Mouse (Mus musculus): ENCODE measurements at regions not wholly inside any gene's neighbourhood (a gene's known extent, or its start where the extent isn't known, plus 50 kb on each side); places are given as distances from the start of the nearest gene placed in this dataset.
A peak's percentile ranks its signal among the peaks of the same experiment; 100 is the strongest.

DNA sequence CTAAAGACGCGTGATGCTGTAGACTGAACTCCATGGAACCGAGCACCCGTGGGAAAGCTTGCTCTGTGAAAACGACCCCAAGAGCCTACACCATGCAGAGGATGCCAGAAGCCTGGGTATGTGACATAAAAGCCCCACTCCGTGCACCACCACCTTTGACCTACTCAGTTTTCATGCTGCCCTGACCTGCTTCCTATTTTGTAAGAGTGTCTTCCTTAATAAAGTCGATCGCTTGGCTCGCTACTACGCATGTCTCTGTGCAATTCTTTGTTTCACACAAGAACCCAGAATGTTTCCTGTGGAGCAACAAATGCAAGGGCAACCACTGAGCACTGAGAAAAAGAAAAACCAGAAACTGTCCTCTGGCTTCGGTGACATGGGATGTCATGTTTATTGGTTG, 60.5 kb downstream of the Sec61b start:
- intact Hi-C loops (cut with DNase I; ENCODE audit: low total_unique reads): no loop called here
- DNase-seq: no peak

DNA sequence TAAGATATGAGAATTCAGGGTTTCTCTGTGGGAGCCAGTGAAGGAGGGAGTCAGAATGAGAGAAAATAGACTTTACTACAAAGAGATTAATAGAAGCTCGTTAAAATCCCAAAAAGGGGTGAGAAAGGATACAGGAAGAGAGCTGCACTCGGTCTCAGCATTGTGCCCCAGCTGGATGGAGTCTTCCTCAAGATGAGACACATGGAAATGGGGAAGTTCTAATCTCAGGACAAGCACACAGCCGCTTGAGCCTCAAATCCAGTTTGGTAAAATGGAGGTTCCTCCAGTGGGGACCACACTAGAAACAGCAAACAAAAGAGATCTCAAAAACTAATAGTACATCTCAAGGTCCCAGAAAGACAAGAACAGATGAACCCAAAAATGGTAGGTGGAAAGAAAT, 93.2 kb downstream of the Sec61b start:
- DNase-seq: no peak
- intact Hi-C loops (cut with DNase I; ENCODE audit: low total_unique reads): no loop called here

DNA sequence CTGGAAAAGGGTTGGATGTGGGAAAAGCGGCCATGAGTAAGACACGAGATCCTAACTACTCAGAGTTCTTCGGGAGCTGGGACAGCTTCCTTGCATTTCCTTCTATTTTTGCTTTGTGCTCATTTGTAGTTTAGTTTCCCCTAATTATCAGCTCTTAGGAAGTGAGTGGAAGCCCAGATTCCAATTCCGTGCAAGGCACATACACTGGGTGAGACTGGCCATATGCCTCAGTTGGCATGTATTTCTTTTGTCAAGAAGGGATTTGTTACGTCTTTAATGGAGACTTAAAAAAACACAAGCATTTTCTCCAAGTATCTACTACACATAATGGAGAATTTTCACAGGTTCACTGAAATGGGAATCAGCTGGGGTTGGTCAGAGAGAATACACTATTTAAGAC, 96.4 kb downstream of the Sec61b start:
- intact Hi-C loops (cut with DNase I; ENCODE audit: low total_unique reads): no loop called here
- DNase-seq: no peak

DNA sequence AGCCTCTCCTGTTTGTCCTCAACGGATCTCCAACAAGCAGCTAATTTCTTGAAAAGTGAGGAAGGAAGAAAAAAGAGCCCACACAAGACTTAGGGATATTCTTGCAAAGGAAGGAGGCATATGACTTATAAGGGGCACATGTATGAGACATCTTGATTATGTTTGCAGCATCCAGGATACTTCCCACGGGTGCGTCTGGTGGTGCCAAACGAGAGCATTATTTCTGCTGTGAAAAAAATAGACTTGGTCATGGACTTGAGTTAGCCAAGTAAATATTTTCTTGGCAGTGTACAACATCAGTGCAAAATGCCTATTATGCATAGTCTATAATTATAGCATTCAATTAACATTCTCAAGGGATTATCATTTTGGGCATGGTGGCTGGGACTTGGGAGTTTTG, 101.6 kb downstream of the Sec61b start:
- intact Hi-C loops (cut with DNase I; ENCODE audit: low total_unique reads): no loop called here
- DNase-seq: no peak

DNA sequence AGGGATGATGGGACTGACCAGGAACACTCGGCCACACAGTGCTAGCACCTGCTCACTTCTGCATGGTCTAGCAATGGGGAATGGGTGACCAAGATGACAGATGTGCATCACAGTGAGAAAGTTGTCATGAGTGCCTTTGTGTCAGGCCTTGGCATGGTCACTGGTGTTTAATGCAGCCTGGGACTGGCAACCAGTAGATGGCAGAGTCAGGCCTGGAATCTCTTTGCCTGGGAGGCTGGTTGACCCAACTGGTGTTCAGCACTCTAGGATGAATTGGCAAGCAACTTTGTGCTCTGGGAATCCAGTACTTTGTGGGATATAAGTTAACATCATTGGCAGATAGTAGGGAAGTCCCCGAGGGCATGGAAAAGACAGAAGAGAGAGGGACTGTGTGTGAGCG, 103.0 kb downstream of the Sec61b start:
- DNase-seq: peak; percentile 16
- intact Hi-C loops (cut with DNase I; ENCODE audit: low total_unique reads): no loop called here

DNA sequence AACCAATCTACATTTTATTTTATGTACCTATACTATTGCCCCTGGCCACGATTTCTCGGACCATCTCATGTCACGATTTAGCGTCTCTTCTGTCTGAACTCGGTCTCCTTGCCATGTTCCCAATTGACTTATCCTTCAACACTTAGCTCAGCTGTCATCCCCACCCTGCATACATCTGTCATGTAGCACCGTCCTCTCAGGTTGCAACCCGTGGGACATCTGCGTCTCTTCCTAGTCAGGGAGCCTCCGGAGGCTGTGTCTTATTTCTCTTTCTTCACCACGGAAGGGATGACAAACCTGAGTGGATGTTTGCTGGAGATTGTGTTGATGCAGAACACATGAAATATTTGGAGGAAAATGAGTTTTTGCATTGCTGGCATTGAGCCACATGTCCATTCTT, 104.2 kb downstream of the Sec61b start:
- DNase-seq: no peak
- intact Hi-C loops (cut with DNase I; ENCODE audit: low total_unique reads): no loop called here

DNA sequence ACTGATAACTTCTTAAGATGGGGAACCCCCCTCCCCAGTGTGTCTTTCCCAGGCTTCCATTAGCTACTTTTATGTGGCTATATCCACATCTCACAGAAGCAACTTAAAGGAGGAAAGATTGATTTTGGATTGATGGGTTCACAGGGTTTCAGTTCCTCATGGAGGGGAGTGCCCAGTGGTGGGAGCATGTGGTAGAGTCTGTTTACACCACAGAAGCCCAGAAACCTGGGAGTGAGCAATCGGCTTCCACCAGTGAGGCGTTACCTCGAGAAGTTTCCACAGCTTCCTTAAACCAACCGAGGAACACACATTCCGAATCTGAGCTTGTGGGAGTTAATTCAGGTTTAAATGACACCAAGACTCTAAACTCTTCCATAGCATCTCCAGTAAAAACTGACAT, 106.1 kb downstream of the Sec61b start:
- no peak for DNase-seq
- intact Hi-C loops (cut with DNase I; ENCODE audit: low total_unique reads): loop anchor here (10.0 kb wide), 1 partner anchor 464 kb away; the partner anchor contains the start of gene Nr4a3

DNA sequence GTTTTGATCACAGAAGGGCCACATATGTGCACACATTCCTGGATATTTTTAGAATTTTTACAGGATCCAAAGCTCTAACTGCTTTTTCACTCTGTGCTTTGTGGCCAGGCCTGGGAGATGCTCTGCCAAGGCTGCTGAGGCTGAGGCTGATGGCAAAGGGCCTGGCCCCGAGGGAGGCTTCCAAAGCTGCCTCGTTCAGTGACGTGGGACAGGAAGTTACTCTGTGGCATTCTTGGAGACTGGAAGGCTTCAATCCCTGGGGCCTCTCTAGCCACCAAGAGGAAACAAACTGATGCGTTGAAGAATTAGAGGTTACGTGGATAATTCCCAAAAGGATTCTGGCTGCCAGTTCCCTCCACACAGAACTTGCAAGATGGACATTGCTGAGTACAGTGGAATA, 112.8 kb downstream of the Sec61b start:
- intact Hi-C loops (cut with DNase I; ENCODE audit: low total_unique reads): loop anchor here (10.0 kb wide), 1 partner anchor 458 kb away; the partner anchor contains the start of gene Nr4a3
- peak; percentile 76 for DNase-seq

DNA sequence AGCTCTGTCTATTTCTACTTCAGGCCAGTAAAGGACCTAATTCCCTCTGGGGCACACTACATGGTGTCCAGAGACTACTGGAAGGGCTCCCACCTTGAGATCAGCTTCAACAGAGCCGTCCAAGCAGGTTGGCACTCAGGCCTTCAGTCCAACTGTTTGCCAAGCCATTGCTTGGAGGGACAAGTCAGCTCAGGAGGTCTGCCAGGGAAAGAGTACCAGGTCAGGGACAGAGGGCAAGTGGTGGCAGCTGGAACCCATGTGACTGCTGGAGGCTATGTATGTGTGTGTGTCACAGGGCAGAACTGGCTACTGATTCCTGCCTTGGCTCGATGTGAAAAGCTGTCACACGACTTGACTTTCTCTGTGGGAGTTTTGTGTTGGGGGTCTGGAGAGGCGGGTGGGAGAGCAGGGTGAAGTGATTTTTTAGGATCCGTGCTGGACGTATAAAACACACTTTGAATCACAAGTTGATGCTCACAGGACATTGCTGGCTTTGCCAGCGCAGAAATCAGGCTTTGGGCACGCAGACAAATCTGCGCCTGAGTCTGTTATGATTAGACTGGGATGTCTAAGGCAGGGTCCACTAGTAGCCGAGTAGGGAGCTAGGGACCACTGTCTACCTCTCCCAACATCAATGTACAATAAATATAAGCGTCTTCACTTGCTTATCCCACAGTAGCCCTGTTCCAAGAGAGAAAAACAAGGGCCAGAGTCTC, 118.0 kb downstream of the Sec61b start:
- intact Hi-C loops (cut with DNase I; ENCODE audit: low total_unique reads): no loop called here
- peak; percentile 74 for DNase-seq

DNA sequence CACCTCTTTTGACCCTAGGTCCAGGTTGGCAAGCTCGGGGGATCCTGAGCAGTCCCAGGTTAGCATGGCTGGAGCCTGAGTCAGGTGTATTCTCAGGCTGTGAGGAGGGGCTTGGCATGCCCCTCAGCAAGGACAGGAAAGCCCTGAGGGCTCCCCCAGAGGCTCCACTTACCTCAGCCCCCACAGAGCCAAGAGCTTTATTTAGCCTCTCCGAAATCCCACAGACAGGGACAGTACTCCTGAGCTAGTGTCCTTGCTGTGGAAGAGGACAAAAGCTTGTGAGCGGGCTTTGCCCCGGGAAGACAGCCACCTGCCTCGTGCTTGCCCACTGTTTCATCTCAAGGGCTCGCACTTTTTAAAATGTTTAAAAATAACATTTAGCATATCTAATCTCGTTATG, 118.7 kb downstream of the Sec61b start:
- peak; percentile 13 for DNase-seq
- intact Hi-C loops (cut with DNase I; ENCODE audit: low total_unique reads): no loop called here

DNA sequence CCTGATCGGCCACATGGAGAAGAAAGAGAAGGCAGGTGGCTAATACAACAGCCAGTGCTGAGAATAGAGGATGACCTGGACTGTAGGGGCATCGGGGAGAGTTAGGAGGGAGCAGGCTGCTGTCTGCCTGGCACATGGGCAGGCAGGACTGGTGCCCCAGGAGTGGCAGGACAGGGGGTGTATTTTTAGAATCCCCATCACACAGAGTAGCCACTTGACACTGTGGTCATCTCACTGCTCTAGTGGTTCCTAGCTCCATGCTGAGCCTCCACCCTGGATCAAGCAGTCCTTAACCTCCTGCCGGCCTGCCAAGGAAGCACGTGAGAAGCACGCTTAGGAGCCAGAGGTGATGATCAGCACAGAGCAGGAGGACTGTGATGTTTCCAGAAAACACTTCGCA, 119.7 kb downstream of the Sec61b start:
- peak; percentile 41 for DNase-seq
- intact Hi-C loops (cut with DNase I; ENCODE audit: low total_unique reads): no loop called here

DNA sequence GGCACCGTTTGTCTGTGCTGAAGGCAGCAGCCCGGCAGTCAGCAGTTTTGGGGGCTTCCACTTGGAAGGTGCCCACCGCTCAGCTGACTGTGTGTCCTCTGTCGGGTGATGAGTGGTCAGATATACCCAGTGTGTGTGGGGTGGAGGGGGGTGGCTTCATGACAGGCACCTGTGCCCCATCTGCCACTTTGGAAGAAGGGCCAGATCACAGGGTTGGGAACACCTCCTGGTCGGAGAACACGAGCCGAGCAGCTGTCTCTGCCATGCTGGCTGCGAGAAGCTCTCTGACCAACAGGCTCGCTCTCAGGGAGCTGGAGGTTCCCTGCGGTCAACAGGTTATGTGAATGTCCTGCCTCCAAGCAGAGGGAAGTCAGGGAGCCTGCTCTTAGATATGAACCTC, 121.4 kb downstream of the Sec61b start:
- DNase-seq: peak; percentile 76
- intact Hi-C loops (cut with DNase I; ENCODE audit: low total_unique reads): no loop called here

DNA sequence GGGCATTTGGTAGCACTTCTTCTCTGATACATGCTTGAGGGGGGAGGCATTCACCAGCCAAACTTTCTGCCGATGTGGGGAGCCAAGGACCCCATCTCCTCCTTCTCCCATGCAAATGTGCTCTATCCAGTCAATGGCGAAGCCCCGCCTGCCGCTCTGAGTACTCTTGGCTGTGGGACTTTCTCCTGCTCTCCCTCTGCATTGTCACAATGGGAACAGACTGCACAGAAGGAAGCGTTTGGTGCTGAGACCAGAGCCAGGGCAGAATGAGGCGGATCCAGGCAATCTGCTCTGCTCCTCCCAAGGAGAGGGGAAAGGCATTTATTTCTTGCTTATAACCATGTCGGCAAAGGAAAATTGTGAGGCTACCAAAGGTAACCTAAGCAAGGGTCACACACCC, 123.1 kb downstream of the Sec61b start:
- intact Hi-C loops (cut with DNase I; ENCODE audit: low total_unique reads): no loop called here

DNA sequence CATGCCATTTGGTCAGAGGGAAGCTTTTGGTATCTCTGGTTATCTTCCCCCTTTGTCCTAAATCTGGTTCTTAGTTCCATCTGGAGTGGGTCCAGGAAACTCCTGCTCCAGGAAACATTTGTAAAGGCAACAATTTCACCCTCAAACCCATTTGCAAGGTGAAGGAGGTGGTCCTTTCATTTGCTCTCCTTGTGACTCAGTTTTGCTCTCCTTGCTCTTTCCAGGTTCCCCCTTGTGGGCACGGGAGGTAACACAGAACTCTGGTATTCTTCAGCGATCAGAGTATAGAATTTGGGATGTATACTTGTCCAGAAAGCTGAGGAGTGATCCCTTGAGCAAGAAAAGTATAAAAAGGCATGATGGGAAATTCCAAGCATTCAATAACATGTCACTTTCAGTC, 123.8 kb downstream of the Sec61b start:
- no peak for DNase-seq
- intact Hi-C loops (cut with DNase I; ENCODE audit: low total_unique reads): no loop called here

More for the DNA sequence above, 123.1 kb downstream of the Sec61b start:
- DNase-seq: no peak

DNA sequence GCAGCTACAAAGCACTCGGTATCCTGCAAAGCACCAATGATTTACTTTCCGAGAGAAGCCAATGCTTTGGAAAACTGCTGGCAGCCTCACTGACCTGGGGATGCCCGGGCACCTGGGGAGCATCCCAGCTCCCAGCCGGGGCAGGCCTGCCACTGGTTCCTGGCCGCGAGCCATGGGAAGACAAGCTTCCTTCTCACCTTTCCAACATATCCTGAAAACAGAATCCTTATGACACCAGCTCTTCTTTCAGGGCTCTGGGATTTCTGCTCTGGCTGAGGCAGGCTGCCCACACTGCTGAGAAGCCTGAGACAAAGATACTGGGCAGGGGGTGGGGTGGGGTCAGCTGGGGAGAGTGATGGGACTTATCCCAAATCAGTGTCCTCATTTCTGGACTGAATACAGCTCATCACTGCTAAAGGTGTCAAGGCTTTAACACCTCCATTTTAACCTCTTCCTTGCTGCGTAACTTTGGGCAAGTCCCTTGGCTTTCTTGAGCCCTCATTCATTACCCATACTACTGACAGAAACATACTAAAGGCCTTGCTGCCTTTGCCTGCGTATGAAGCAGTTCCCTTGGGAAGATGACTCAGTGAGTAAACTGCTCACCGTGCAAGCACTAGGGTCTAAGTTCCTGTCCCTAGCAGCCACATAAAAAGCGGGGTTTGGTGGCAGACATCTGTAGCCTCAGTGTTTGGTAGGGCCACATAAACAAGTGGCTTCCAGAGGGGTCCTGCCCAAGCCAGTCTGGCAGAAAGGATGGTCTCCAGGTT, 127.0 kb downstream of the Sec61b start:
- peak; percentile 42 for DNase-seq
- intact Hi-C loops (cut with DNase I; ENCODE audit: low total_unique reads): no loop called here

DNA sequence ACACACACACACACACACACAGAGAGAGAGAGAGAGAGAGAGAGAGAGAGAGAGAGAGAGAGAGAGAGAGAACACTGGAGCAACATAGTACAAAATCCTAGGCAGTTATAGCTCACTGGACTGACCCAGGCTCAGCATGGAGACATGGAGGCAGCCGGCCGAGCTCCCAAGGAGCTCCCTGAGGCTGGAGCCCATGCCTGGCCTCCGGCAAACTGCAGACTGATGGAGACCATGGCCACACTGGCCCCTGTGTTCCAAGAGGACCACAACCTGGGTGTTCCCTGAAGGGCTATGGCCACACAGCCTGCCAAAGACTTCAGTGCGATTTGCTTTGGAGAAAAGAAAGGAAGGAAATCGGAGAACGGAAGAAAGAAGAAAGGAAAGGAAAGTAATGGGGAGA, 128.9 kb downstream of the Sec61b start:
- intact Hi-C loops (cut with DNase I; ENCODE audit: low total_unique reads): no loop called here
- no peak for DNase-seq

DNA sequence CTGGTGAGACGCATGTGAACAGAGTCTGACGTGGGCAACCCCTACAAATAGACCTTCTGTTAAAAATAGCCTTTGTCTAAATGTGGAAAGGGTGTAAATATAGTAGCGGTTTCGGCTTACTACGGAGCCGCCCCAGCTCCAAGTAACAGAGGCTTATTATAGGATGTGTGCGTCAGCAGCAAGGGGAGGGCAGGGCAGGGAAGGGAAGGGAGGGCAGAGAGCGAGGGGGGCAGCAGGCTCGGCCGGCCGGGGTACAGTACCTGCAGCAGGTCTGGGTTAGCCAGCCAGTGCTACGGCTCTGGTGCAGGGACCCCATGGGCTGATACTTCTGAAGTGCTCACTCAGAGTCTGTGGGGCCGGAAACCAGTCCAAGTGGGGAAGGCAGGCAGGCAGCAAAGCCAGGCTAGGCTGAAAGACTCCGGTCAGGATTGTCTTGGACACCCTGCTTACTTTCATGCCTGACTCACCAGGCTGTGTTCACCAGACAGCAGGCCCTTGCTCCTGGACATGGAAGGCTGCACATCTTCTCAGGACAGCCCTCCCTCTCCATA, 129.5 kb downstream of the Sec61b start:
- DNase-seq: peak; percentile 55
- intact Hi-C loops (cut with DNase I; ENCODE audit: low total_unique reads): no loop called here

DNA sequence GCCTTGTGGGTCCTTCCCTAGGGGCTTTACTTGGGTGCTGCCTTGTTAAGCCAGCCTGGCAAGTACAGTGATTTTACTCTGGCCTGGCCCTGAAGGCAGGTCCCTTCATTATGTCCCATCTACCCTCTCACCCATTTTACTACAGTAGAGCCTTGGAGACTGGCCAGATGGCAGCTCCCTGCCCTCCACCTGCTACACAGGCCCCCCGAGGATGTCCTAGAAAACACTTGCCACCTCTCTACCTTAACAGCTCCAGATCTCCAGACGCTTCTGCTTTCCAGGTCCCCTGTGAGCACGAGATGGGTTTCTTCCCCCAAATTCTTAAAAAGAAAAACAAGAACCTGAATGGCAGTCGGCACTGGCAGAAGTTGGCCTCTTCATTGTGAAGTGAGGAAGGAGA, 131.2 kb downstream of the Sec61b start:
- DNase-seq: no peak
- intact Hi-C loops (cut with DNase I; ENCODE audit: low total_unique reads): loop anchor here (5.0 kb wide), 1 partner anchor 62 kb away; no protein-coding TSS in a partner anchor

DNA sequence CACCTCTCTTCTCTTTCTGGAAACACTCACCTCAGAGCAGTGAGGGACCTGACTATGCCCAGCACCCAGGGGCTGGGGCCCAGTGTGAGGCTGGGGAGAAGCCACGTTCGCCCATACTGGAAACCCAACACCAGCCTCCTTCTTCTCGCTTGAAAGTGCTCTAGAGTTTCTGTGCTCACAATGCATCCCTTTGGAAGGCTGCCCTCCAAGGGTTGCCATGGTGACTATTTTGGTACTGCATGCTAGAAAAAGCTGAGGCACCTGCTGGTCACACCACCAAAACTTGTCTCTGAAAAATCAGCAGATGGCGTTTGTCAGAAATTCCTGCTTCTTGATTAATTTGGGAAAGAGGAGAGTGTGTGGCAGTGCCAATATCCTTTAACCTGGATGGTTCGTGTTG, 134.2 kb downstream of the Sec61b start:
- intact Hi-C loops (cut with DNase I; ENCODE audit: low total_unique reads): loop anchor here (5.0 kb wide), 1 partner anchor 59 kb away; no protein-coding TSS in a partner anchor
- DNase-seq: no peak

DNA sequence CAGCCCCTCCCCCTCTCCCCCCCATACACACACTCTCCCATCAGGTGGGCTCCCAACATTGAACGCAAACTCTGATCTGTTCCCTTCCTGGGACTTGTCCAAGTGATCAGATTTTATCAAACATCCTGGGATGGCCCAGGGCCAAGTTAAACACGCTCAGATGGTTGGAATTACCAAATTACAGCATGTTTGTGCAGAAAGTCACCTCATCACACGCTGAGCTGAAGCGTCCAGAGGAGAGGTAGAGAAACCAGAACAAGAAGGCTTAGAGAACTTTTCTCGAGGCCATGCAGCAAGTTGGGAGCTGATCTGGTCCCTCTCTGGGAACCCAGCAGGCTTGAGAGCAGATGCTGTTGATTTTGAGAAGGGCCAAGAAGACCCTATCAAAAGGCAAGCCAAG, 136.5 kb downstream of the Sec61b start:
- intact Hi-C loops (cut with DNase I; ENCODE audit: low total_unique reads): no loop called here
- no peak for DNase-seq

DNA sequence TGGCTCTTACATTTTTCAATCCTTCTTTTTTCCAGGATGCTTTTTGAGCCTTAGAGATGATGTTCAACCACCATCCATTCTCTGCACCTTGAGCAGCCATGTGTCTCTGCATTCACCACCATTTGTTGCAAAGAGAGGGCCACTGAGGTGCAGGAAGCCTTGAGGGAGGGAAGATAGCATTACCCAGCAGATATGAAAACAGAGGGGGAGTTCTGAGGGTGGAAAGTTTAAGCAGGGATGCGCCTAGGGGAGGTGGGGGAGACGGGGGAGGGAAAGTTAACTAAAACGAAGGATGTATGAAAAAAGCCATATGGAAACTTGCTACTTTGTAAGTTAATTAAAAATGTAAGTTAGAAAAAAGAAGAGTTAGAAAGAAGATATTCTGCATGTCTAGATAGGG, 142.1 kb downstream of the Sec61b start:
- intact Hi-C loops (cut with DNase I; ENCODE audit: low total_unique reads): no loop called here
- DNase-seq: no peak

Measured in gastrocnemius, postnatal 14 days (tissue).